Mouse (Mus musculus) thymus, adult 2 months (tissue): Measurements from ENCODE around the gene Tmem86b.

Source experiments
- CTCF ChIP-seq: fragments of 200-500 bp; IDR thresholded peaks from 2 replicates; pipeline ENCODE4 v1.5.1; 2012; ENCODE audit warnings: mild to moderate bottlenecking, control low read depth, low read length, moderate library complexity, borderline replicate concordance; ENCODE audit not compliant: control insufficient read depth, poor library complexity, insufficient read depth; ENCODE audit errors: extremely low read depth
- POLR2A ChIP-seq: fragments of 200-500 bp; IDR thresholded peaks from 2 replicates; pipeline ENCODE4 v1.6.1; 2012; ENCODE audit warnings: mild to moderate bottlenecking, low read length, control low read depth, moderate library complexity; ENCODE audit not compliant: control insufficient read depth, poor library complexity, insufficient read depth; ENCODE audit errors: extremely low read depth

- TF ChIP-seq POLR2A (no peak), CTCF (no peak)
These were observed 20.4 kb upstream of the Tmem86b start for GRCm38 (mm10) chr7:4651581-4651980.
